Mouse (Mus musculus): ENCODE measurements around the gene Secisbp2l.

GRCm38 (mm10) chr2:125789265-125789664, 6.6 kb upstream of the Secisbp2l start:
- TF ChIP-seq CTCF (IDR thresholded peaks at IDR 0.05; ENCODE audit: extremely low read depth, insufficient read depth, low read length) (no peak), POLR2A (IDR thresholded peaks at IDR 0.05; ENCODE audit: extremely low read depth, insufficient read depth, low read length) (no peak)
